Mouse (Mus musculus): Measurements from ENCODE around the gene Pvrig. TPM values are rescaled to one million over a fixed set of nuclear protein-coding genes. Genes with fewer than 3 reads are reported as not detected.
"Not testable (repeated sequence)": the region's sequence is repeated elsewhere in the genome, so short reads cannot be mapped to it uniquely, and the experiment has no call there.

The Pvrig gene
- 0.17 TPM in 1 of 2 replicates, not detected in the other for polyA plus RNA-seq (2014; fragmentation: Nextera tagmentation; extraction: Ambion mirVana)

GRCm38 (mm10) chr5:138341661-138342060, at the start of gene Pvrig:
Pvrig (plus strand) TSS chr5:138341961.
- no peaks in the 10 kb centered on the region for H3K36me3 ChIP-seq (ENCODE audit: insufficient read depth)
- DNase-seq, result no peak
- 81% methylated on average over 2 of the region's 2 CpGs for WGBS
- H3K9ac ChIP-seq, result no peak within 1 kb of the TSS
- H3K4me1 ChIP-seq (ENCODE audit: insufficient read depth), result no peaks in the 10 kb centered on the region
- ATAC-seq (ENCODE audit: insufficient read depth), result no peak
- TF ChIP-seq CTCF (IDR thresholded peaks at IDR 0.05; ENCODE audit: low read depth), result no peak
- no peaks in the 10 kb centered on the region for H3K9me3 ChIP-seq (ENCODE audit: low read depth, low read length)
- H3K27me3 ChIP-seq (ENCODE audit: insufficient read depth, low read length), result no peaks in the 10 kb centered on the region
- H3K27ac ChIP-seq (ENCODE audit: low read depth), result no peak within 1 kb of the TSS
- no peak within 1 kb of the TSS for H3K4me2 ChIP-seq
- no peak within 1 kb of the TSS for H3K4me3 ChIP-seq (ENCODE audit: low read depth, low read length)

GRCm38 (mm10) chr5:138294158-138294557, 47.6 kb upstream of the Pvrig start:
- ATAC-seq (ENCODE audit: insufficient read depth), result no peak
- Histone ChIP-seq H3K36me3 (ENCODE audit: insufficient read depth) (no peaks in the 10 kb centered on the region), H3K4me1 (ENCODE audit: insufficient read depth) (no peaks in the 10 kb centered on the region), H3K27me3 (ENCODE audit: insufficient read depth, low read length) (no peaks in the 10 kb centered on the region), H3K9ac (no peak overlapping the region), H3K9me3 (ENCODE audit: low read depth, low read length) (no peaks in the 10 kb centered on the region), H3K4me2 (no peak overlapping the region), H3K4me3 (ENCODE audit: low read depth, low read length) (no peak overlapping the region), H3K27ac (ENCODE audit: low read depth) (no peak overlapping the region)
- TF ChIP-seq CTCF (IDR thresholded peaks at IDR 0.05; ENCODE audit: low read depth), result no peak
- no peak for DNase-seq

- ATAC-seq (ENCODE audit: insufficient read depth) (no peak), DNase-seq (no peak)
- Histone ChIP-seq H3K9me3 (ENCODE audit: low read depth, low read length) (no peaks in the 10 kb centered on the region), H3K9ac (no peak overlapping the region), H3K4me3 (ENCODE audit: low read depth, low read length) (no peak overlapping the region), H3K27me3 (ENCODE audit: insufficient read depth, low read length) (no peaks in the 10 kb centered on the region), H3K36me3 (ENCODE audit: insufficient read depth) (no peaks in the 10 kb centered on the region), H3K4me1 (ENCODE audit: insufficient read depth) (no peaks in the 10 kb centered on the region), H3K4me2 (no peak overlapping the region), H3K27ac (ENCODE audit: low read depth) (no peak overlapping the region)
- TF ChIP-seq CTCF (IDR thresholded peaks at IDR 0.05; ENCODE audit: low read depth), result no peak
- 81% methylated on average over 2 of the region's 2 CpGs for WGBS
Observed at GRCm38 (mm10) chr5:138299613-138300012, 42.1 kb upstream of the Pvrig start.

GRCm38 (mm10) chr5:138312795-138313194, 29.0 kb upstream of the Pvrig start:
- H3K9ac ChIP-seq, result no peak overlapping the region
- H3K4me3 ChIP-seq (ENCODE audit: low read depth, low read length), result no peak overlapping the region
- no peaks in the 10 kb centered on the region for H3K36me3 ChIP-seq (ENCODE audit: insufficient read depth)
- ATAC-seq (ENCODE audit: insufficient read depth), result no peak
- no peaks in the 10 kb centered on the region for H3K27me3 ChIP-seq (ENCODE audit: insufficient read depth, low read length)
- H3K4me1 ChIP-seq (ENCODE audit: insufficient read depth), result no peaks in the 10 kb centered on the region
- H3K9me3 ChIP-seq (ENCODE audit: low read depth, low read length), result no peaks in the 10 kb centered on the region
- H3K27ac ChIP-seq (ENCODE audit: low read depth), result no peak overlapping the region
- WGBS, result 80% methylated on average over 3 of the region's 3 CpGs
- no peak overlapping the region for H3K4me2 ChIP-seq
- DNase-seq, result no peak
- no peak for TF ChIP-seq CTCF (IDR thresholded peaks at IDR 0.05; ENCODE audit: low read depth)

- ATAC-seq (ENCODE audit: insufficient read depth), result no peak
- Histone ChIP-seq H3K36me3 (ENCODE audit: insufficient read depth) (no peaks in the 10 kb centered on the region), H3K4me1 (ENCODE audit: insufficient read depth) (no peaks in the 10 kb centered on the region), H3K27me3 (ENCODE audit: insufficient read depth, low read length) (no peaks in the 10 kb centered on the region), H3K27ac (ENCODE audit: low read depth) (no peak overlapping the region), H3K9ac (no peak overlapping the region), H3K4me3 (ENCODE audit: low read depth, low read length) (no peak overlapping the region), H3K9me3 (ENCODE audit: low read depth, low read length) (no peaks in the 10 kb centered on the region), H3K4me2 (no peak overlapping the region)
- WGBS, result 82% methylated on average over 3 of the region's 3 CpGs
- no peak for TF ChIP-seq CTCF (IDR thresholded peaks at IDR 0.05; ENCODE audit: low read depth)
- DNase-seq, result no peak
Observed at GRCm38 (mm10) chr5:138343216-138343615, 1.5 kb downstream of the Pvrig start.

GRCm38 (mm10) chr5:138363208-138363607, 21.4 kb downstream of the Pvrig start:
- not testable (repeated sequence) for ATAC-seq (ENCODE audit: insufficient read depth); H3K27ac ChIP-seq (ENCODE audit: low read depth); H3K27me3 ChIP-seq (ENCODE audit: insufficient read depth, low read length); DNase-seq; H3K9ac ChIP-seq; H3K4me3 ChIP-seq (ENCODE audit: low read depth, low read length); H3K4me1 ChIP-seq (ENCODE audit: insufficient read depth); H3K4me2 ChIP-seq; H3K36me3 ChIP-seq (ENCODE audit: insufficient read depth); H3K9me3 ChIP-seq (ENCODE audit: low read depth, low read length)
- 47% methylated on average over 6 of the region's 7 CpGs for WGBS

GRCm38 (mm10) chr5:138365347-138365746, 23.6 kb downstream of the Pvrig start:
- H3K9ac ChIP-seq; H3K36me3 ChIP-seq (ENCODE audit: insufficient read depth); H3K27ac ChIP-seq (ENCODE audit: low read depth); H3K4me1 ChIP-seq (ENCODE audit: insufficient read depth); H3K9me3 ChIP-seq (ENCODE audit: low read depth, low read length); H3K27me3 ChIP-seq (ENCODE audit: insufficient read depth, low read length); H3K4me3 ChIP-seq (ENCODE audit: low read depth, low read length); DNase-seq; ATAC-seq (ENCODE audit: insufficient read depth); H3K4me2 ChIP-seq: not testable (repeated sequence)
- WGBS, result 91% methylated on average over 10 of the region's 10 CpGs

Other genes with a start within 250 kb of the Pvrig start
- 63.0 and 64.9 TPM in 2 replicates for gene Zscan21, start 225.1 kb upstream of the Pvrig start, polyA plus RNA-seq (2014; fragmentation: Nextera tagmentation; extraction: Ambion mirVana)
- gene Zfp113, start 186.2 kb upstream of the Pvrig start, polyA plus RNA-seq (2014; fragmentation: Nextera tagmentation; extraction: Ambion mirVana), result 16.6 and 18.1 TPM in 2 replicates
- gene Cops6, start 180.9 kb upstream of the Pvrig start, polyA plus RNA-seq (2014; fragmentation: Nextera tagmentation; extraction: Ambion mirVana), result 256 and 259 TPM in 2 replicates
- 19.2 and 20.6 TPM in 2 replicates for gene Ap4m1, start 170.0 kb upstream of the Pvrig start, polyA plus RNA-seq (2014; fragmentation: Nextera tagmentation; extraction: Ambion mirVana)
- gene Mcm7, start 169.5 kb upstream of the Pvrig start, polyA plus RNA-seq (2014; fragmentation: Nextera tagmentation; extraction: Ambion mirVana), result 225 and 233 TPM in 2 replicates
- 95.6 and 97.6 TPM in 2 replicates for gene Taf6, start 154.5 kb upstream of the Pvrig start, polyA plus RNA-seq (2014; fragmentation: Nextera tagmentation; extraction: Ambion mirVana)
- 55.5 and 59.0 TPM in 2 replicates for gene Cnpy4, start 154.5 kb upstream of the Pvrig start, polyA plus RNA-seq (2014; fragmentation: Nextera tagmentation; extraction: Ambion mirVana)
- gene Mblac1, start 147.6 kb upstream of the Pvrig start, polyA plus RNA-seq (2014; fragmentation: Nextera tagmentation; extraction: Ambion mirVana), result 7.3 and 7.9 TPM in 2 replicates
- gene Nxpe5, start 116.1 kb upstream of the Pvrig start, polyA plus RNA-seq (2014; fragmentation: Nextera tagmentation; extraction: Ambion mirVana), result not detected in 2 replicates
- gene Lamtor4, start 86.5 kb upstream of the Pvrig start, polyA plus RNA-seq (2014; fragmentation: Nextera tagmentation; extraction: Ambion mirVana), result 44.2 and 46.0 TPM in 2 replicates
- 5.5 and 6.6 TPM in 2 replicates for gene BC037034, start 77.9 kb upstream of the Pvrig start, polyA plus RNA-seq (2014; fragmentation: Nextera tagmentation; extraction: Ambion mirVana)
- 0.78 and 1.6 TPM in 2 replicates for gene Gal3st4, start 69.1 kb upstream of the Pvrig start, polyA plus RNA-seq (2014; fragmentation: Nextera tagmentation; extraction: Ambion mirVana)
- 0.12 TPM in 1 of 2 replicates, not detected in the other for gene Gm43720, start 62.0 kb upstream of the Pvrig start, polyA plus RNA-seq (2014; fragmentation: Nextera tagmentation; extraction: Ambion mirVana)
- gene Gpc2, start 62.0 kb upstream of the Pvrig start, polyA plus RNA-seq (2014; fragmentation: Nextera tagmentation; extraction: Ambion mirVana), result 4.3 and 4.7 TPM in 2 replicates
- 4.3 and 6.3 TPM in 2 replicates for gene Stag3, start 61.7 kb upstream of the Pvrig start, polyA plus RNA-seq (2014; fragmentation: Nextera tagmentation; extraction: Ambion mirVana)
- gene Zfp157, start 99.5 kb downstream of the Pvrig start, polyA plus RNA-seq (2014; fragmentation: Nextera tagmentation; extraction: Ambion mirVana), result 35.5 and 41.9 TPM in 2 replicates
- not detected in 2 replicates for gene 1700123K08Rik, start 222.8 kb downstream of the Pvrig start, polyA plus RNA-seq (2014; fragmentation: Nextera tagmentation; extraction: Ambion mirVana)

All from lung, embryonic 14.5 days (tissue).